Mouse (Mus musculus) small intestine, adult 2 months (tissue): ENCODE measurements around the gene Syt9.

ENCODE experiments used
- CTCF ChIP-seq: fragments of 200-500 bp; IDR thresholded peaks from 2 replicates; pipeline ENCODE4 v1.5.1; 2012; ENCODE audit warnings: low read depth, mild to moderate bottlenecking, control low read depth, inconsistent platforms, low read length, moderate library complexity, mixed read lengths; ENCODE audit not compliant: insufficient replicate concordance, insufficient read length; ENCODE audit errors: extremely low read depth
- POLR2A ChIP-seq: fragments of 200-500 bp; IDR thresholded peaks from 2 replicates; pipeline ENCODE4 v1.6.1; 2012; ENCODE audit warnings: low read depth, mild to moderate bottlenecking, control low read depth, inconsistent platforms, low read length, moderate library complexity

DNA sequence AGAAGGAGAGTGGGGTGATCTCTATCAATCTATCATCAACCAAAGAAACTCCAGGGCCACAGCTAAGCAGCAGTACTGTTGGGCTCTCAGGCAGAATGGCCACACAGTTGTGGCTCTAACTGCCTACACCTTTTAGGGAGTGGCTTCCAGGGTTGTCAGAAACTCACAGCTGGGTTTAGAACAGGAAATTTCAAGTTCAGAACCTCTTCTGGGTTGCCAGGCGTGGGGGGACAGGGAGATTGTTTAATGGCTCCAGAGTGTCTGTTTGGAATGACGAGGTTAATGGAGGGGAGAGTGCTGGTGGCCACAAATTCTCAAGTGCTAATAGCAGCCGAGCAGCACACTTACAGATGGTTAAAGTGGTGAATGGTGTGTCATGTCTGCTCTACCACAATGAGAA lies 92.4 kb downstream of the Syt9 start:
- TF ChIP-seq CTCF (no peak), POLR2A (no peak)
